Mouse (Mus musculus) gastrocnemius, postnatal 10 days (tissue): ENCODE data around the gene Grm8. TPM values are rescaled to one million over a fixed set of nuclear protein-coding genes. Genes with fewer than 3 reads are reported as not detected.
"Not testable (repeated sequence)": the region's sequence is repeated elsewhere in the genome, so short reads cannot be mapped to it uniquely, and the experiment has no call there.

Experiments used
- DNase-seq: peaks from one replicate; pipeline ENCODE4 v3.0.0; 2021; ENCODE audit warnings: mixed read lengths
- total RNA-seq, 2 experiments: library from RNA; stranded (reverse); gene quantifications; 2 replicates each; pipeline ENCODE4 v1.2.3; 2021

Gene Grm8
- total RNA-seq, 2 experiments from 2014 or later, result 0.38 to 0.45 TPM

- DNase-seq, result no peak
Measured at GRCm38 (mm10) chr6:27849644-27850043, 285.3 kb downstream of the Grm8 start.

GRCm38 (mm10) chr6:27836159-27836558 lies 298.8 kb downstream of the Grm8 start:
- DNase-seq, result no peak

- DNase-seq, result not testable (repeated sequence)
Measured at GRCm38 (mm10) chr6:27819735-27820134, 315.2 kb downstream of the Grm8 start.

- DNase-seq, result no peak
Measured at GRCm38 (mm10) chr6:27812789-27813188, 322.2 kb downstream of the Grm8 start.

GRCm38 (mm10) chr6:27809996-27810395 lies 325.0 kb downstream of the Grm8 start:
- no peak for DNase-seq

GRCm38 (mm10) chr6:27806741-27807140 lies 328.2 kb downstream of the Grm8 start:
- DNase-seq, result no peak

GRCm38 (mm10) chr6:27800881-27801572 lies 334.0 kb downstream of the Grm8 start:
- DNase-seq, result no peak

GRCm38 (mm10) chr6:27798735-27799134 lies 336.2 kb downstream of the Grm8 start:
- no peak for DNase-seq

- no peak for DNase-seq
Measured at GRCm38 (mm10) chr6:27789566-27789965, 345.4 kb downstream of the Grm8 start.

- DNase-seq, result no peak
Measured at GRCm38 (mm10) chr6:27789151-27789550, 345.8 kb downstream of the Grm8 start.

GRCm38 (mm10) chr6:27782251-27782650 lies 352.7 kb downstream of the Grm8 start:
- DNase-seq, result no peak

GRCm38 (mm10) chr6:27781371-27781770 lies 353.6 kb downstream of the Grm8 start:
- DNase-seq, result no peak

GRCm38 (mm10) chr6:27775646-27776271 lies 359.2 kb downstream of the Grm8 start:
- DNase-seq, result no peak

- no peak for DNase-seq
Measured at GRCm38 (mm10) chr6:27762061-27762460, 372.9 kb downstream of the Grm8 start.

- DNase-seq, result no peak
Measured at GRCm38 (mm10) chr6:27753290-27753829, 381.6 kb downstream of the Grm8 start.

- no peak for DNase-seq
Measured at GRCm38 (mm10) chr6:27746493-27746892, 388.5 kb downstream of the Grm8 start.

GRCm38 (mm10) chr6:27745693-27746451 lies 389.1 kb downstream of the Grm8 start:
- DNase-seq, result no peak

GRCm38 (mm10) chr6:27689382-27689781 lies 445.6 kb downstream of the Grm8 start:
- DNase-seq, result no peak

- no peak for DNase-seq
Measured at GRCm38 (mm10) chr6:27661747-27662435, 473.1 kb downstream of the Grm8 start.

- DNase-seq, result peak; percentile 13
Measured at GRCm38 (mm10) chr6:27657520-27657919, 477.5 kb downstream of the Grm8 start.

- DNase-seq, result no peak
Measured at GRCm38 (mm10) chr6:27646503-27646902, 488.5 kb downstream of the Grm8 start.

GRCm38 (mm10) chr6:27645054-27645453 lies 489.9 kb downstream of the Grm8 start:
- no peak for DNase-seq
